Mouse (Mus musculus) liver, postnatal 0 days (tissue): Measurements from ENCODE around the gene Nin. TPM values are rescaled to one million over a fixed set of nuclear protein-coding genes. Genes with fewer than 3 reads are reported as not detected.
A peak's percentile ranks its signal among the peaks of the same experiment; 100 is the strongest.

ENCODE experiments used
- ATAC-seq: fragments of 200-750 bp; cut with Nextera tagmentation; 2 replicates; pipeline ENCODE4 v1.8.0; 2017; ENCODE audit warnings: mild to moderate bottlenecking, moderate library complexity
- DNase-seq: peaks from one replicate; pipeline ENCODE4 v3.0.0-alpha.2; 2016
- H3K27ac ChIP-seq: fragments of 300-500 bp; sonication (generic); 2 replicates; pipeline ENCODE4 v1.5.1; 2014; ENCODE audit warnings: antibody characterized with exemption, moderate library complexity, mild to moderate bottlenecking, low read depth
- H3K27me3 ChIP-seq: fragments of 300-500 bp; sonication (generic); 2 replicates; pipeline ENCODE4 v1.6.1; 2014; ENCODE audit warnings: low read length, control low read depth, mixed read lengths; ENCODE audit not compliant: insufficient read depth
- H3K36me3 ChIP-seq: fragments of 300-500 bp; sonication (generic); replicated peaks from 2 replicates; pipeline ENCODE4 v1.6.1; 2014; ENCODE audit warnings: mild to moderate bottlenecking, control low read depth, low read length, moderate library complexity, mixed read lengths; ENCODE audit not compliant: insufficient read depth
- H3K4me1 ChIP-seq: fragments of 300-500 bp; sonication (generic); 2 replicates; pipeline ENCODE4 v1.6.1; 2014; ENCODE audit warnings: antibody characterized with exemption, mild to moderate bottlenecking, control low read depth; ENCODE audit not compliant: insufficient read depth
- H3K4me2 ChIP-seq: fragments of 300-500 bp; sonication (generic); 2 replicates; pipeline ENCODE4 v1.6.1; 2014; ENCODE audit warnings: low read depth, mild to moderate bottlenecking, low read length, moderate library complexity, mixed read lengths
- H3K4me3 ChIP-seq: fragments of 300-500 bp; sonication (generic); 2 replicates; pipeline ENCODE4 v1.5.1; 2014; ENCODE audit warnings: low read depth, low read length
- H3K9ac ChIP-seq: fragments of 300-500 bp; sonication (generic); replicated peaks from 2 replicates; pipeline ENCODE4 v1.6.1; 2014; ENCODE audit warnings: mild to moderate bottlenecking, moderate library complexity
- H3K9me3 ChIP-seq: fragments of 300-500 bp; sonication (generic); 2 replicates; pipeline ENCODE4 v1.6.1; 2016; ENCODE audit warnings: mild to moderate bottlenecking, control low read depth, low read length, mixed read lengths
- CTCF ChIP-seq: sonication (generic); IDR thresholded peaks from 2 replicates; pipeline ENCODE4 v1.5.1; 2016; ENCODE audit warnings: antibody characterized with exemption, low read depth
- EP300 ChIP-seq: IDR thresholded peaks from 2 replicates; pipeline ENCODE4 v1.6.1; 2016; ENCODE audit warnings: antibody characterized with exemption, low read depth, mild to moderate bottlenecking
- WGBS: fragments of 180-500 bp; shearing (Covaris S2); extraction: QIAGEN DNeasy Blood & Tissue Kit; methylation state at CpG from one replicate; pipeline ENCODE4 v1.1.7; 2014; ENCODE audit not compliant: insufficient replicate concordance; 5-methylcytosine and 5-hydroxymethylcytosine counted together
- polyA plus RNA-seq: library from polyadenylated mRNA; unstranded; fragments of >200 nt; fragmentation: Nextera tagmentation; extraction: Ambion mirVana; gene quantifications from 2 replicates; pipeline ENCODE4 v1.2.1, GENCODE M21; 2015

The Nin gene
- polyA plus RNA-seq, 1 experiment from 2014 or later: 2.9 TPM

GRCm38 (mm10) chr12:70129105-70129504 lies 15.6 kb upstream of the Nin start:
- no peaks in the 10 kb centered on the region for H3K27me3 ChIP-seq
- H3K4me2 ChIP-seq: no peak overlapping the region
- DNase-seq: no peak

DNA sequence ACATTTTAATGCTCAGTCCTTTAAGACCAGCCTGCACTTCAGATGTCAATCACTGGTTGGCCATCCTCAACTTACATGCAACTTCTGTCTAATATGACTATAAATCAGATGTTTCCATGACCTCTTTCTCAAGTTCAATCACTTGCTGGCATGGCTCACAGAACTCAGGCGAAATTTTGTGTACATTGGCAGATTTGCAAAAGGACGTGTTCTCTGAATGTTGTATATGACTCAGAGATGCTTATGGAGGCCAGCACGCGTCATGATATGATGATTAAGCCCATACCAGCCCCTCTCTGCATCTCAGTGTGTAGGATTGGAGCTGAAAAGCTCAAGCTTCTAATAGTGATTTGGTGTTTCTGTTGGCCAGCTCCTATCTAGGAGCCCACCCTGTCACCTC lies 13.1 kb upstream of the Nin start:
- H3K9me3 ChIP-seq: no peaks in the 10 kb centered on the region
- ATAC-seq (no peak), DNase-seq (no peak)
- no peak overlapping the region for H3K9ac ChIP-seq
- 77% methylated on average over 4 of the region's 4 CpGs for WGBS
- H3K4me1 ChIP-seq: no peaks in the 10 kb centered on the region
- H3K36me3 ChIP-seq: no peaks in the 10 kb centered on the region
- H3K27me3 ChIP-seq: no peaks in the 10 kb centered on the region
- no peak overlapping the region for H3K4me3 ChIP-seq
- no peak for TF ChIP-seq EP300
- TF ChIP-seq CTCF: no peak
- no peak overlapping the region for H3K27ac ChIP-seq
- no peak overlapping the region for H3K4me2 ChIP-seq

More at GRCm38 (mm10) chr12:70129105-70129504, 15.6 kb upstream of the Nin start:
- H3K36me3 ChIP-seq: no peaks in the 10 kb centered on the region
- TF ChIP-seq EP300: no peak
- peak; percentile 48 for TF ChIP-seq CTCF
- H3K27ac ChIP-seq: no peak overlapping the region
- no peaks in the 10 kb centered on the region for H3K4me1 ChIP-seq
- H3K9me3 ChIP-seq: no peaks in the 10 kb centered on the region
- H3K9ac ChIP-seq: no peak overlapping the region
- H3K4me3 ChIP-seq: no peak overlapping the region
- 26% methylated on average over 5 of the region's 5 CpGs for WGBS
- no peak for ATAC-seq

DNA sequence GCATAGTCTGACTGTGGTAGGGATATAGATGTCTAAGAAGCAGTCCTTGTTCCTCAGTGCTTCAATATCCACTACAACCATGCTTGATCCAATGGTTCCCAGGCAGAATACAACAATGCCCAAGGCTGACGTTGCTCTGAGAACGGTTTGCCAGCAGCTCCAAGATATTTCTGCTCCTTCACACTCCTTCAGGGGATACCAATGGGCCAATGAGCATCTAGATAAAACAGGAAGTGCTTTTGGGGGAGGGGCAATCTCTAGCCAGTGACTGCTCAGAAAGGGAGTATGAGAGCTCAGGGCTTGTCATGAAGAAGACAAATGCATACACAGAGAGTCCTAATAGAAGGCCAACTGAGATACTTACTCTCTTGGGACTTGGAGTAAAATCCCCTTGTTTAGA lies 6.0 kb upstream of the Nin start:
- H3K36me3 ChIP-seq: no peaks in the 10 kb centered on the region
- ATAC-seq (no peak), DNase-seq (no peak)
- H3K4me3 ChIP-seq: no peak overlapping the region
- 19% methylated on average over 2 of the region's 2 CpGs for WGBS
- H3K9ac ChIP-seq: no peak overlapping the region
- H3K4me1 ChIP-seq: no peaks in the 10 kb centered on the region
- no peak for TF ChIP-seq EP300
- TF ChIP-seq CTCF: no peak
- H3K9me3 ChIP-seq: no peaks in the 10 kb centered on the region
- H3K27me3 ChIP-seq: no peaks in the 10 kb centered on the region
- H3K4me2 ChIP-seq: no peak overlapping the region
- no peak overlapping the region for H3K27ac ChIP-seq

- no peak overlapping the region for H3K27ac ChIP-seq
- H3K4me1 ChIP-seq: no peaks in the 10 kb centered on the region
- no peak overlapping the region for H3K4me3 ChIP-seq
- 78% methylated on average over 10 of the region's 10 CpGs for WGBS
- no peak overlapping the region for H3K9ac ChIP-seq
- ATAC-seq (no peak), DNase-seq (no peak)
- H3K9me3 ChIP-seq: no peaks in the 10 kb centered on the region
- TF ChIP-seq EP300 (no peak), CTCF (peak; percentile 28; the same call in 1 of the 2 replicates)
- no peaks in the 10 kb centered on the region for H3K36me3 ChIP-seq
- H3K4me2 ChIP-seq: no peak overlapping the region
- no peaks in the 10 kb centered on the region for H3K27me3 ChIP-seq
These were observed 5.3 kb upstream of the Nin start for GRCm38 (mm10) chr12:70118721-70119345.

DNA sequence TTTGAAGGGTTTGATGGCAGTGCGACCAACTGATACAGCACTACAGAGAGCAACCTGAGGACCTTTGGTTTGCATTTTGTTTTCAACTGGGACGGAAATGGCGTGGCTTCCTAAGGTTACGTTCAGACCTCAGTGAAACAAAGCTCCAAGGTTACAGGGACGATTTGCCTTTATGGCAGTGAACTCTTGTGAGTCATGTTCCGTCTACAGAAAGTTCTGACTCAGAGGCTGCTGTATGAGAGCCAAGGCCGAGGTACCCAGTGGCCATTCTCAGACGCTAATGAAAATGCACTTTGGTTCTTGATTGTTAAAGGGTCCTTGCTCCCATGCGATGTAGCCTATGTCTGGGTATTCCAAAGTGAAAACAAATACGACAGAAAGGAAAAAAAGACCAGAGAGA lies 3.6 kb upstream of the Nin start:
- ATAC-seq: no peak
- Histone ChIP-seq H3K27me3 (no peaks in the 10 kb centered on the region), H3K9me3 (no peaks in the 10 kb centered on the region), H3K4me2 (no peak overlapping the region), H3K4me3 (no peak overlapping the region), H3K36me3 (no peaks in the 10 kb centered on the region), H3K4me1 (no peaks in the 10 kb centered on the region; the same call in 1 of the 2 replicates), H3K9ac (no peak overlapping the region), H3K27ac (no peak overlapping the region)
- DNase-seq: no peak
- 70% methylated on average over 10 of the region's 10 CpGs for WGBS
- TF ChIP-seq EP300: no peak
- no peak for TF ChIP-seq CTCF

GRCm38 (mm10) chr12:70112090-70112383 lies 1.5 kb downstream of the Nin start:
- peak overlapping the region; percentile 89 for H3K27ac ChIP-seq
- H3K9ac ChIP-seq: peak overlapping the region; percentile 80
- peak overlapping the region; percentile 84 for H3K4me3 ChIP-seq
- peaks cover 8% of the 10 kb centered on the region for H3K4me1 ChIP-seq
- H3K9me3 ChIP-seq: no peaks in the 10 kb centered on the region
- WGBS: 3% methylated on average over 16 of the region's 16 CpGs
- ATAC-seq (no peak), DNase-seq (no peak)
- TF ChIP-seq CTCF (no peak), EP300 (no peak)
- H3K4me2 ChIP-seq: peak overlapping the region; percentile 99
- H3K27me3 ChIP-seq: 0 out of 2 replicates have a peak, but pooled peaks cover 4% of the 10 kb centered on the region
- no peaks in the 10 kb centered on the region for H3K36me3 ChIP-seq
